Mouse (Mus musculus) olfactory bulb, adult 2 months (tissue): ENCODE results near the gene Uvrag.

ENCODE experiments used
- CTCF ChIP-seq: fragments of 200-500 bp; IDR thresholded peaks from 2 replicates; pipeline ENCODE4 v1.5.1; 2012; ENCODE audit warnings: low read depth, mild to moderate bottlenecking, low read length, moderate library complexity; ENCODE audit not compliant: insufficient read depth
- POLR2A ChIP-seq: fragments of 200-500 bp; IDR thresholded peaks from 2 replicates; pipeline ENCODE4 v1.6.1; 2012; ENCODE audit warnings: mild to moderate bottlenecking, low read depth, low read length, moderate library complexity; ENCODE audit not compliant: insufficient read depth

GRCm38 (mm10) chr7:98985489-98985888 is 155.5 kb downstream of the Uvrag start:
- TF ChIP-seq CTCF = no peak
- no peak for TF ChIP-seq POLR2A
